Comparison of ENCODE assay signal across 8 mouse cellular contexts in genomic region chr10:18234560-18235401, GRCm38 (mm10). TPM values are rescaled to one million over a fixed set of nuclear protein-coding genes. Genes with fewer than 3 reads are reported as not detected.
A peak's percentile ranks its signal among the peaks of the same experiment; 100 is the strongest.
DNase-seq lines count a peak whose midpoint lies in the region; ATAC-seq and TF ChIP-seq lines count a peak whose summit lies in the region.

Ccdc28a (minus strand) TSS chr10:18234998.

- H3K9me3 ChIP-seq in hindbrain, embryonic 10.5 days, result no peaks in the 10 kb centered on the region
- H3K9me3 ChIP-seq in lung, postnatal 0 days (ENCODE audit: low read length), result no peaks in the 10 kb centered on the region

- peaks cover 6% of the 10 kb centered on the region; the same call in 1 of the 2 replicates for H3K4me1 ChIP-seq in hindbrain, embryonic 10.5 days (replicated peaks)
- H3K4me1 ChIP-seq in lung, postnatal 0 days (ENCODE audit: insufficient read depth, low read depth, low read length), result peaks cover 5% of the 10 kb centered on the region; the same call in 1 of the 2 replicates

- peak within 1 kb of the TSS; percentile 74 for H3K4me2 ChIP-seq in lung, postnatal 0 days (replicated peaks; ENCODE audit: low read depth, low read length)

- H3K36me3 ChIP-seq in hindbrain, embryonic 10.5 days, result no peaks in the 10 kb centered on the region
- H3K36me3 ChIP-seq in lung, postnatal 0 days (ENCODE audit: insufficient read depth, low read length), result no peaks in the 10 kb centered on the region

- TF ChIP-seq EP300 in lung, postnatal 0 days (IDR thresholded peaks at IDR 0.05), result no peak

- H3K4me3 ChIP-seq in hindbrain, embryonic 10.5 days, result peak within 1 kb of the TSS; percentile 84
- H3K4me3 ChIP-seq in lung, postnatal 0 days (ENCODE audit: low read depth, low read length), result peak within 1 kb of the TSS; percentile 88

- 2% methylated on average over 41 of the region's 41 CpGs for WGBS in hindbrain, embryonic 10.5 days
- under 1% methylated on average over 41 of the region's 41 CpGs for WGBS in lung, postnatal 0 days

- peak; percentile 97 for ATAC-seq in frontal cortex, adult (ENCODE audit: low TSS enrichment)
- ATAC-seq in lung, postnatal 0 days, result peak; percentile 98

- DNase-seq in MN1 (ENCODE audit: low spot score), result peak; percentile 99
- peak; percentile 98 for DNase-seq in cerebellum, adult 9-10 months
- peak; percentile 95 for DNase-seq in hindbrain, embryonic 10.5 days (ENCODE audit: low spot score)
- DNase-seq in layer of hippocampus, adult 9-11 months, result peak; percentile 96
- DNase-seq in lung, postnatal 0 days (ENCODE audit: low spot score), result peak; percentile 97
- peak; percentile 85 for DNase-seq in ovary, postnatal 14 days (ENCODE audit: low spot score)
- peak; percentile 95 for DNase-seq in thymus, postnatal 14 days

- no peaks in the 10 kb centered on the region for H3K27me3 ChIP-seq in hindbrain, embryonic 10.5 days (ENCODE audit: insufficient read depth, poor library complexity, severe bottlenecking)
- no peaks in the 10 kb centered on the region for H3K27me3 ChIP-seq in lung, postnatal 0 days (replicated peaks; ENCODE audit: insufficient read depth, low read length)

- peak within 1 kb of the TSS; percentile 64 for H3K9ac ChIP-seq in lung, postnatal 0 days (replicated peaks; ENCODE audit: low read depth)

- peak; percentile 32; the same call in 1 of the 2 replicates for TF ChIP-seq CTCF in lung, postnatal 0 days (IDR thresholded peaks at IDR 0.05)

- H3K27ac ChIP-seq in hindbrain, embryonic 10.5 days, result peak within 1 kb of the TSS; percentile 93
- H3K27ac ChIP-seq in lung, postnatal 0 days (ENCODE audit: low read length), result peak within 1 kb of the TSS; percentile 65

RNA-seq across cellular contexts. Expression of gene Ccdc28a, which starts in this region (rescaled TPM):
- 5.9 and 8.3 TPM in 2 replicates for polyA plus RNA-seq in hindbrain, embryonic 10.5 days (2016; fragmentation: Nextera tagmentation; extraction: Ambion mirVana)
- 10.6 and 12.9 TPM in 2 replicates for polyA plus RNA-seq in lung, postnatal 0 days (2015; fragmentation: Nextera tagmentation; extraction: Ambion mirVana)

Comparison
In these comparisons a context has a peak if more than half of its experiments do, and no peak if none do; other contexts are left out.
1. Peak in every context shown above with its lines: DNase-seq, ATAC-seq, H3K4me3 ChIP-seq and H3K27ac ChIP-seq.